ENCODE assay signal across 8 mouse cellular contexts in the genomic region with DNA sequence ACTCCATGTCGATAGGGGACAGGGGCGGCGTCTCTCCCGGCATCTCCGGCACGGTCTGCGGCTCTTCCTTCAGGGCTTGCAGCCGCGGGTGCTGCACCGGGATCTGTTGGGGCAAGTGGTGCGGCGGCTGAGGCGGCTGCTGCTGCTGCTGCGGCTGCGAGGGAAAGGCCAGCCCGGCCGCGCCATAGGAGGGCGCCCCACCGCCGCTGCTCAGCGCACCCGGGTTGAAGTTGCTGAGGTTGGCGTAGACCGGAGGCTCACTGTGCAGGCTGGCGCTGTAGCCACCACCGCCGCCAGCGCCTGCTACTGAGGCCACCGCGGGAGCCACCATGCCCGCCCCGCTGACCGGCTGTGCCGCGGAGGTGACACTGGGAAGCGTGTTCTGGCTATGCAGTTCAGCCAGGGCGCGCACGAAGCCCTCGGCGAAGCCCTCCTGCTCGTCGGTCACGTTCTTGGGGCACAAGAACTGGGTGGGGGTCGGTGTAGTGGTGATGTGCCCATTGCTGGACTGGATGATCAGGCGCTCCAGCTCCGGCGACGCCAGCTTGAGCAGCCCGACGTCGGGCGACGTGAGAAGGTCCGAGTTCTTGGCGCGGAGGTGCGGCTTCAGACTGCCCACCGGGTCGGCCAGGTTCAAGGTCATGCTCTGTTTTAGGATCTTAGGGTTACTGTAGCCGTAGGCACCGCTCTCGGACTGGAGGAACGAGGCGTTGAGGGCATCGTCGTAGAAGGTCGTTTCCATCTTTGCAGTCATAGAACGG. TPM values are rescaled to one million over a fixed set of nuclear protein-coding genes. Genes with fewer than 3 reads are reported as not detected.
A peak's percentile ranks its signal among the peaks of the same experiment; 100 is the strongest.
DNase-seq lines count a peak whose midpoint lies in the region; ATAC-seq and TF ChIP-seq lines count a peak whose summit lies in the region.

No protein-coding gene starts in this region.

- H3K9me3 ChIP-seq in CH12.LX (replicated peaks; ENCODE audit: low read length) = no peaks in the 10 kb centered on the region
- no peaks in the 10 kb centered on the region for H3K9me3 ChIP-seq in hindbrain, embryonic 13.5 days

- 0 out of 2 replicates have a peak, but pooled peaks have one; percentile 8 for ATAC-seq in hindbrain, embryonic 13.5 days (ENCODE audit: low FRiP score)

- peak; percentile 54 for DNase-seq in CH12.LX (ENCODE audit: extremely low read depth)
- peak; percentile 78 to 80 for DNase-seq in cerebellum, adult 2 months
- DNase-seq in frontal cortex, postnatal 10 days (ENCODE audit: low spot score in 2 of 2) = peak; percentile 56 to 80
- DNase-seq in layer of hippocampus, postnatal 25 days (ENCODE audit: extremely low spot score in 1 of 2, low spot score in 1 of 2) = peak; percentile 64 to 66
- DNase-seq in lung, postnatal 10 days = peak; percentile 76
- peak; percentile 85 for DNase-seq in ovary, postnatal 36 days (ENCODE audit: low spot score)
- DNase-seq in thymus, postnatal 14 days = peak; percentile 83

- under 1% methylated on average over 70 of the region's 70 CpGs for WGBS in cerebellum, adult 2 months
- WGBS in hindbrain, embryonic 13.5 days = 0% methylated on average over 70 of the region's 70 CpGs

- peak overlapping the region; percentile 72 for H3K27ac ChIP-seq in CH12.LX (ENCODE audit: insufficient read depth, low read depth)
- H3K27ac ChIP-seq in cerebellum, adult 2 months (ENCODE audit: insufficient read depth, low read length) = peak overlapping the region; percentile 81
- peak overlapping the region; percentile 96 for H3K27ac ChIP-seq in hindbrain, embryonic 13.5 days

- no peaks in the 10 kb centered on the region for H3K27me3 ChIP-seq in CH12.LX (replicated peaks)
- H3K27me3 ChIP-seq in cerebellum, adult 2 months (ENCODE audit: control insufficient read depth, insufficient read depth, low read length) = no peaks in the 10 kb centered on the region
- no peaks in the 10 kb centered on the region for H3K27me3 ChIP-seq in hindbrain, embryonic 13.5 days

- peaks cover 0 to 23% of the 10 kb centered on the region in 2 experiments; a peak in 3 of 4 replicates for H3K4me1 ChIP-seq in CH12.LX (ENCODE audit: control insufficient read depth in 1 of 2, insufficient read depth in 2 of 2)
- no peaks in the 10 kb centered on the region; the same call in 1 of the 2 replicates for H3K4me1 ChIP-seq in cerebellum, adult 2 months (ENCODE audit: control insufficient read depth, insufficient read depth, low read length)
- H3K4me1 ChIP-seq in hindbrain, embryonic 13.5 days (replicated peaks) = peaks cover 49% of the 10 kb centered on the region

- peak overlapping the region; percentile 80 to 93 (median 88) for H3K4me3 ChIP-seq in CH12.LX (replicated peaks in 1 of 3; ENCODE audit: low read depth in 2 of 3, low read length in 2 of 3, poor library complexity in 1 of 3)
- peak overlapping the region; percentile 99 for H3K4me3 ChIP-seq in cerebellum, adult 2 months (replicated peaks; ENCODE audit: insufficient read depth, low read depth, low read length)
- H3K4me3 ChIP-seq in hindbrain, embryonic 13.5 days = peak overlapping the region; percentile 73

- TF ChIP-seq EP300 in CH12.LX (IDR thresholded peaks at IDR 0.05; ENCODE audit: low read length) = no peak

- in situ Hi-C loops in CH12.LX (cut with MboI; ENCODE audit: low pct_ligation_motif_present, low pct_unique_long_range_greater_than_20kb, low sequenced_read_pairs) = loop anchor here (5.0 to 25.0 kb wide), 4 partner anchors 114 to 817 kb away; partner anchors contain the start of gene Fggy

- peak; percentile 51 for TF ChIP-seq RAD21 in CH12.LX (IDR thresholded peaks at IDR 0.05; ENCODE audit: low read depth, low read length)

- peaks cover 18% of the 10 kb centered on the region for H3K79me2 ChIP-seq in CH12.LX (replicated peaks; ENCODE audit: control insufficient read depth, extremely low read depth, insufficient read depth, poor library complexity, severe bottlenecking)

- no peak for TF ChIP-seq POLR2A in CH12.LX (IDR thresholded peaks at IDR 0.05; ENCODE audit: low read depth, low read length)
- 0 out of 2 replicates have a peak, but pooled peaks have one; percentile 25 for TF ChIP-seq POLR2A in cerebellum, adult 2 months (IDR thresholded peaks at IDR 0.05; ENCODE audit: borderline replicate concordance, insufficient read depth, low read length)

- dilution Hi-C loops in CH12.LX (cut with MboI; ENCODE audit: extremely low pct_ligation_motif_present, extremely low pct_unique_long_range_greater_than_20kb, low sequenced_read_pairs) = no loop called here

- peak overlapping the region; percentile 87 for H3K9ac ChIP-seq in CH12.LX (ENCODE audit: insufficient read depth, low read depth)
- H3K9ac ChIP-seq in hindbrain, embryonic 13.5 days = peak overlapping the region; percentile 89

- peak overlapping the region; percentile 76 for H3K4me2 ChIP-seq in CH12.LX (ENCODE audit: insufficient read depth, low read depth, poor library complexity, severe bottlenecking)
- peak overlapping the region; percentile 98 for H3K4me2 ChIP-seq in hindbrain, embryonic 13.5 days

- TF ChIP-seq CTCF in CH12.LX (conservative IDR thresholded peaks at IDR 0.05 in 1 of 2, IDR thresholded peaks at IDR 0.05 in 1 of 2; ENCODE audit: low read depth in 2 of 2, low read length in 2 of 2) = peak in 1 of 2 experiments; percentile 64; a peak in 2 of 4 replicates
- TF ChIP-seq CTCF in cerebellum, adult 2 months (IDR thresholded peaks at IDR 0.05; ENCODE audit: borderline replicate concordance, insufficient read depth, low read depth, low read length) = no peak

- H3K36me3 ChIP-seq in CH12.LX (replicated peaks in 1 of 2; ENCODE audit: control insufficient read depth in 1 of 2, insufficient read depth in 1 of 2, low read length in 1 of 2) = peaks cover 0 to 8% of the 10 kb centered on the region in 2 experiments
- H3K36me3 ChIP-seq in hindbrain, embryonic 13.5 days = no peaks in the 10 kb centered on the region

TF ChIP-seq in CH12.LX, 34 proteins besides CTCF, POLR2A, EP300 and RAD21:
- TF ChIP-seq MAZ (IDR thresholded peaks at IDR 0.05; ENCODE audit: low read depth, low read length) (0 out of 2 replicates have a peak, but pooled peaks have one; percentile 6), SMC3 (IDR thresholded peaks at IDR 0.05; ENCODE audit: low read depth, low read length) (peak; percentile 46), KAT2A (IDR thresholded peaks at IDR 0.05; ENCODE audit: insufficient replicate concordance, low read length) (no peak), PAX5 (IDR thresholded peaks at IDR 0.05; ENCODE audit: low read length) (no peak), SIN3A (IDR thresholded peaks at IDR 0.05; ENCODE audit: low read length) (peak; percentile 4; the same call in 1 of the 2 replicates), TBP (conservative IDR thresholded peaks at IDR 0.05; ENCODE audit: low read depth, low read length) (no peak), HCFC1 (IDR thresholded peaks at IDR 0.05; ENCODE audit: low read depth, low read length) (no peak), CHD2 (IDR thresholded peaks at IDR 0.05; ENCODE audit: low read length) (0 out of 2 replicates have a peak, but pooled peaks have one; percentile 13), UBTF (IDR thresholded peaks at IDR 0.05; ENCODE audit: low read depth, low read length) (peak; percentile 93), ZC3H11A (IDR thresholded peaks at IDR 0.05; ENCODE audit: low read depth, low read length) (no peak), ZKSCAN1 (IDR thresholded peaks at IDR 0.05; ENCODE audit: borderline replicate concordance, low read depth, low read length) (no peak), TCF12 (IDR thresholded peaks at IDR 0.05; ENCODE audit: low read depth, low read length) (no peak), NRF1 (IDR thresholded peaks at IDR 0.05; ENCODE audit: low read depth, low read length) (no peak), MYC (IDR thresholded peaks at IDR 0.05; ENCODE audit: low read depth, low read length) (no peak), CHD1 (IDR thresholded peaks at IDR 0.05; ENCODE audit: low read depth, low read length) (no peak), MXI1 (IDR thresholded peaks at IDR 0.05; ENCODE audit: low read depth, low read length) (peak; percentile 32; the same call in 1 of the 2 replicates), JUND (conservative IDR thresholded peaks at IDR 0.05; ENCODE audit: low read depth, low read length) (no peak), ZNF384 (IDR thresholded peaks at IDR 0.05; ENCODE audit: low read depth, low read length) (no peak), MAX (IDR thresholded peaks at IDR 0.05; ENCODE audit: low read length) (0 out of 2 replicates have a peak, but pooled peaks have one; percentile 9)

RNA-seq across cellular contexts. Expression of gene Jun, which starts 1.3 kb away (rescaled TPM):
- total RNA-seq in CH12.LX (2012; rRNA removed) (14.4 and 15.0 TPM in 2 replicates), CH12.LX (2014; rRNA removed) (6.1 and 7.2 TPM in 2 replicates)
- polyA plus RNA-seq in CH12.LX (2012; ENCODE audit: insufficient read length, low read depth) = 10.4 and 11.1 TPM in 2 replicates
- polyA plus RNA-seq in cerebellum, adult 2 months (2012; rRNA removed) = 50.8 and 59.7 TPM in 2 replicates
- polyA plus RNA-seq in hindbrain, embryonic 13.5 days (2015; fragmentation: Nextera tagmentation; extraction: Ambion mirVana) = 55.6 and 56.7 TPM in 2 replicates
- 100 to 1,000 TPM in 1 of 2 experiments, 10 to 100 TPM in 1; 90.0 to 105 TPM for total RNA-seq in layer of hippocampus, postnatal 25 days (2021)

Comparison
In these comparisons a context has a peak if more than half of its experiments do, and no peak if none do; other contexts are left out.
1. Peak in every context shown above with its lines: DNase-seq, ATAC-seq, H3K4me3 ChIP-seq and H3K27ac ChIP-seq.